Mouse (Mus musculus): Measurements from ENCODE around the gene Stk25.

GRCm38 (mm10) chr1:93699159-93699558, 40.7 kb upstream of the Stk25 start:
- TF ChIP-seq CTCF (IDR thresholded peaks at IDR 0.05; ENCODE audit: borderline replicate concordance, insufficient read depth, low read depth, low read length) = no peak
- no peak for TF ChIP-seq POLR2A (IDR thresholded peaks at IDR 0.05; ENCODE audit: borderline replicate concordance, insufficient read depth, low read length)

Data from cerebellum, adult 2 months (tissue).